Mouse (Mus musculus): ENCODE results near the gene Epb41l3. TPM values are rescaled to one million over a fixed set of nuclear protein-coding genes. Genes with fewer than 3 reads are reported as not detected.

Epb41l3 gene
- polyA plus RNA-seq, 1 experiment from 2014 or later = 8.5 TPM

GRCm38 (mm10) chr17:69067937-69068739 lies 7.3 kb upstream of the Epb41l3 start:
- WGBS (ENCODE audit: insufficient replicate concordance) = 43% methylated on average over 11 of the region's 11 CpGs
- Histone ChIP-seq H3K4me3 (ENCODE audit: low read depth, low read length) (no peak overlapping the region), H3K9ac (ENCODE audit: low read depth, low read length) (no peak overlapping the region), H3K36me3 (ENCODE audit: control insufficient read depth, insufficient read depth) (no peaks in the 10 kb centered on the region), H3K4me2 (ENCODE audit: low read depth, low read length) (no peak overlapping the region), H3K4me1 (ENCODE audit: control insufficient read depth, low read depth, low read length) (no peaks in the 10 kb centered on the region), H3K27ac (ENCODE audit: low read length) (no peak overlapping the region), H3K27me3 (ENCODE audit: control insufficient read depth, insufficient read depth, low read depth, low read length) (no peaks in the 10 kb centered on the region), H3K9me3 (replicated peaks; ENCODE audit: control insufficient read depth, low read length) (no peaks in the 10 kb centered on the region)
- ATAC-seq (ENCODE audit: low read depth) = no peak

- no peaks in the 10 kb centered on the region for H3K36me3 ChIP-seq (ENCODE audit: control insufficient read depth, insufficient read depth)
- 59% methylated on average over 4 of the region's 4 CpGs for WGBS (ENCODE audit: insufficient replicate concordance)
- peaks cover 27% of the 10 kb centered on the region for H3K27me3 ChIP-seq (ENCODE audit: control insufficient read depth, insufficient read depth, low read depth, low read length)
- H3K9me3 ChIP-seq (replicated peaks; ENCODE audit: control insufficient read depth, low read length) = no peaks in the 10 kb centered on the region
- no peak overlapping the region for H3K9ac ChIP-seq (ENCODE audit: low read depth, low read length)
- 0 out of 2 replicates have a peak, but pooled peaks have one; percentile 35 for ATAC-seq (ENCODE audit: low read depth)
- H3K27ac ChIP-seq (ENCODE audit: low read length) = no peak overlapping the region
- H3K4me2 ChIP-seq (ENCODE audit: low read depth, low read length) = no peak overlapping the region
- H3K4me1 ChIP-seq (ENCODE audit: control insufficient read depth, low read depth, low read length) = no peaks in the 10 kb centered on the region
- H3K4me3 ChIP-seq (ENCODE audit: low read depth, low read length) = no peak overlapping the region
These were observed 1.4 kb upstream of the Epb41l3 start for GRCm38 (mm10) chr17:69074095-69074494.

GRCm38 (mm10) chr17:69076238-69076625 lies 749 bp downstream of the Epb41l3 start:
- ATAC-seq (ENCODE audit: low read depth) = peak; percentile 30; the same call in 1 of the 2 replicates
- Histone ChIP-seq H3K4me3 (ENCODE audit: low read depth, low read length) (peak overlapping the region; percentile 43), H3K36me3 (ENCODE audit: control insufficient read depth, insufficient read depth) (no peaks in the 10 kb centered on the region), H3K9ac (ENCODE audit: low read depth, low read length) (no peak overlapping the region), H3K4me2 (ENCODE audit: low read depth, low read length) (peak overlapping the region; percentile 64), H3K27me3 (ENCODE audit: control insufficient read depth, insufficient read depth, low read depth, low read length) (peaks cover 27% of the 10 kb centered on the region), H3K9me3 (replicated peaks; ENCODE audit: control insufficient read depth, low read length) (no peaks in the 10 kb centered on the region), H3K4me1 (ENCODE audit: control insufficient read depth, low read depth, low read length) (no peaks in the 10 kb centered on the region), H3K27ac (ENCODE audit: low read length) (no peak overlapping the region)
- under 1% methylated on average over 26 of the region's 28 CpGs for WGBS (ENCODE audit: insufficient replicate concordance)

GRCm38 (mm10) chr17:69076747-69077543 lies 1.5 kb downstream of the Epb41l3 start:
- H3K27me3 ChIP-seq (ENCODE audit: control insufficient read depth, insufficient read depth, low read depth, low read length) = peaks cover 27% of the 10 kb centered on the region
- no peak overlapping the region for H3K9ac ChIP-seq (ENCODE audit: low read depth, low read length)
- no peak overlapping the region; the same call in 1 of the 2 replicates for H3K4me3 ChIP-seq (ENCODE audit: low read depth, low read length)
- no peak for ATAC-seq (ENCODE audit: low read depth)
- 0 out of 2 replicates have a peak overlapping the region, but pooled peaks have one; percentile 64 for H3K4me2 ChIP-seq (ENCODE audit: low read depth, low read length)
- no peak overlapping the region for H3K27ac ChIP-seq (ENCODE audit: low read length)
- no peaks in the 10 kb centered on the region for H3K4me1 ChIP-seq (ENCODE audit: control insufficient read depth, low read depth, low read length)
- 3% methylated on average over 24 of the region's 25 CpGs for WGBS (ENCODE audit: insufficient replicate concordance)
- H3K36me3 ChIP-seq (ENCODE audit: control insufficient read depth, insufficient read depth) = no peaks in the 10 kb centered on the region
- no peaks in the 10 kb centered on the region for H3K9me3 ChIP-seq (replicated peaks; ENCODE audit: control insufficient read depth, low read length)

GRCm38 (mm10) chr17:69077544-69077920 lies 2.0 kb downstream of the Epb41l3 start:
- no peak for ATAC-seq (ENCODE audit: low read depth)
- no peaks in the 10 kb centered on the region for H3K9me3 ChIP-seq (replicated peaks; ENCODE audit: control insufficient read depth, low read length)

GRCm38 (mm10) chr17:69082316-69082715 lies 6.8 kb downstream of the Epb41l3 start:
- Histone ChIP-seq H3K9me3 (replicated peaks; ENCODE audit: control insufficient read depth, low read length) (no peaks in the 10 kb centered on the region), H3K36me3 (ENCODE audit: control insufficient read depth, insufficient read depth) (no peaks in the 10 kb centered on the region), H3K4me2 (ENCODE audit: low read depth, low read length) (no peak overlapping the region), H3K27ac (ENCODE audit: low read length) (no peak overlapping the region), H3K4me3 (ENCODE audit: low read depth, low read length) (no peak overlapping the region), H3K27me3 (ENCODE audit: control insufficient read depth, insufficient read depth, low read depth, low read length) (peaks cover 6% of the 10 kb centered on the region), H3K9ac (ENCODE audit: low read depth, low read length) (no peak overlapping the region), H3K4me1 (ENCODE audit: control insufficient read depth, low read depth, low read length) (no peaks in the 10 kb centered on the region)
- no peak for ATAC-seq (ENCODE audit: low read depth)
- WGBS (ENCODE audit: insufficient replicate concordance) = 73% methylated on average over 7 of the region's 7 CpGs

More at GRCm38 (mm10) chr17:69077544-69077920, 2.0 kb downstream of the Epb41l3 start:
- H3K4me2 ChIP-seq (ENCODE audit: low read depth, low read length) = no peak overlapping the region
- H3K27me3 ChIP-seq (ENCODE audit: control insufficient read depth, insufficient read depth, low read depth, low read length) = peaks cover 27% of the 10 kb centered on the region
- H3K36me3 ChIP-seq (ENCODE audit: control insufficient read depth, insufficient read depth) = no peaks in the 10 kb centered on the region
- H3K4me3 ChIP-seq (ENCODE audit: low read depth, low read length) = no peak overlapping the region
- no peak overlapping the region for H3K27ac ChIP-seq (ENCODE audit: low read length)
- H3K9ac ChIP-seq (ENCODE audit: low read depth, low read length) = no peak overlapping the region
- no peaks in the 10 kb centered on the region for H3K4me1 ChIP-seq (ENCODE audit: control insufficient read depth, low read depth, low read length)
- WGBS (ENCODE audit: insufficient replicate concordance) = 7% methylated on average over 11 of the region's 11 CpGs

- Histone ChIP-seq H3K9ac (ENCODE audit: low read depth, low read length) (no peak overlapping the region), H3K36me3 (ENCODE audit: control insufficient read depth, insufficient read depth) (no peaks in the 10 kb centered on the region), H3K4me2 (ENCODE audit: low read depth, low read length) (no peak overlapping the region), H3K9me3 (replicated peaks; ENCODE audit: control insufficient read depth, low read length) (no peaks in the 10 kb centered on the region), H3K4me1 (ENCODE audit: control insufficient read depth, low read depth, low read length) (no peaks in the 10 kb centered on the region), H3K27ac (ENCODE audit: low read length) (no peak overlapping the region), H3K27me3 (ENCODE audit: control insufficient read depth, insufficient read depth, low read depth, low read length) (no peaks in the 10 kb centered on the region), H3K4me3 (ENCODE audit: low read depth, low read length) (no peak overlapping the region)
- no peak for ATAC-seq (ENCODE audit: low read depth)
- WGBS (ENCODE audit: insufficient replicate concordance) = 71% methylated on average over 3 of the region's 3 CpGs
These were observed 16.1 kb downstream of the Epb41l3 start for GRCm38 (mm10) chr17:69091618-69092017.

GRCm38 (mm10) chr17:69097068-69097467 lies 21.6 kb downstream of the Epb41l3 start:
- no peaks in the 10 kb centered on the region for H3K36me3 ChIP-seq (ENCODE audit: control insufficient read depth, insufficient read depth)
- WGBS (ENCODE audit: insufficient replicate concordance) = 61% methylated on average over 4 of the region's 4 CpGs
- no peaks in the 10 kb centered on the region for H3K4me1 ChIP-seq (ENCODE audit: control insufficient read depth, low read depth, low read length)
- H3K9ac ChIP-seq (ENCODE audit: low read depth, low read length) = no peak overlapping the region
- H3K4me3 ChIP-seq (ENCODE audit: low read depth, low read length) = no peak overlapping the region
- ATAC-seq (ENCODE audit: low read depth) = no peak
- no peaks in the 10 kb centered on the region for H3K9me3 ChIP-seq (replicated peaks; ENCODE audit: control insufficient read depth, low read length)
- H3K27ac ChIP-seq (ENCODE audit: low read length) = no peak overlapping the region
- H3K4me2 ChIP-seq (ENCODE audit: low read depth, low read length) = no peak overlapping the region
- H3K27me3 ChIP-seq (ENCODE audit: control insufficient read depth, insufficient read depth, low read depth, low read length) = no peaks in the 10 kb centered on the region

- WGBS (ENCODE audit: insufficient replicate concordance) = 56% methylated on average over 7 of the region's 7 CpGs
- Histone ChIP-seq H3K9me3 (replicated peaks; ENCODE audit: control insufficient read depth, low read length) (no peaks in the 10 kb centered on the region), H3K27me3 (ENCODE audit: control insufficient read depth, insufficient read depth, low read depth, low read length) (no peaks in the 10 kb centered on the region), H3K27ac (ENCODE audit: low read length) (no peak overlapping the region), H3K4me3 (ENCODE audit: low read depth, low read length) (no peak overlapping the region), H3K4me1 (ENCODE audit: control insufficient read depth, low read depth, low read length) (no peaks in the 10 kb centered on the region), H3K36me3 (ENCODE audit: control insufficient read depth, insufficient read depth) (no peaks in the 10 kb centered on the region), H3K4me2 (ENCODE audit: low read depth, low read length) (no peak overlapping the region), H3K9ac (ENCODE audit: low read depth, low read length) (no peak overlapping the region)
- no peak for ATAC-seq (ENCODE audit: low read depth)
These were observed 22.5 kb downstream of the Epb41l3 start for GRCm38 (mm10) chr17:69097955-69098354.
